Mouse (Mus musculus) liver, embryonic 14.5 days (tissue): ENCODE measurements around the gene Ccdc61.

Source experiments
- CTCF ChIP-seq: IDR thresholded peaks from 2 replicates; pipeline ENCODE4 v1.5.1; 2016; ENCODE audit warnings: antibody characterized with exemption, low read depth, control low read depth
- EP300 ChIP-seq: IDR thresholded peaks from 2 replicates; pipeline ENCODE4 v1.6.1; 2016; ENCODE audit warnings: antibody characterized with exemption, low read depth

GRCm38 (mm10) chr7:18862801-18863200 lies 47.4 kb downstream of the Ccdc61 start:
- TF ChIP-seq CTCF (no peak), EP300 (no peak)
